Mouse (Mus musculus) midbrain, postnatal 0 days (tissue): ENCODE data around the gene S100a6. TPM values are rescaled to one million over a fixed set of nuclear protein-coding genes. Genes with fewer than 3 reads are reported as not detected.

Experiments
- ATAC-seq: fragments of 200-750 bp; cut with Nextera tagmentation; 2 replicates; pipeline ENCODE4 v1.8.0; 2017; ENCODE audit warnings: moderate number of reproducible peaks, mild to moderate bottlenecking, moderate TSS enrichment, moderate library complexity; ENCODE audit not compliant: low FRiP score
- DNase-seq: peaks from one replicate; pipeline ENCODE4 v3.0.0-alpha.2; 2015; ENCODE audit warnings: low spot score
- H3K27ac ChIP-seq: fragments of 300-500 bp; sonication (generic); 2 replicates; pipeline ENCODE4 v1.5.1; 2014; ENCODE audit warnings: low read depth, mild to moderate bottlenecking, low read length, mixed read lengths
- H3K27me3 ChIP-seq: fragments of 300-500 bp; sonication (generic); 2 replicates; pipeline ENCODE4 v1.6.1; 2014; ENCODE audit warnings: low read length, control low read depth, mixed read lengths; ENCODE audit not compliant: insufficient read depth
- H3K36me3 ChIP-seq: fragments of 300-500 bp; sonication (generic); 2 replicates; pipeline ENCODE4 v1.6.1; 2014; ENCODE audit warnings: low read length, control low read depth, mixed read lengths; ENCODE audit not compliant: insufficient read depth
- H3K4me1 ChIP-seq: fragments of 300-500 bp; sonication (generic); 2 replicates; pipeline ENCODE4 v1.6.1; 2014; ENCODE audit warnings: mild to moderate bottlenecking, control low read depth, antibody characterized with exemption, low read length, mixed read lengths; ENCODE audit not compliant: insufficient read depth
- H3K4me2 ChIP-seq: fragments of 300-500 bp; sonication (generic); 2 replicates; pipeline ENCODE4 v1.6.1; 2014; ENCODE audit warnings: low read depth, mild to moderate bottlenecking, low read length, mixed read lengths; ENCODE audit not compliant: poor library complexity, severe bottlenecking
- H3K4me3 ChIP-seq: fragments of 300-500 bp; sonication (generic); 2 replicates; pipeline ENCODE4 v1.5.1; 2014; ENCODE audit warnings: low read depth, mild to moderate bottlenecking, low read length, moderate library complexity
- H3K9ac ChIP-seq: fragments of 300-500 bp; sonication (generic); replicated peaks from 2 replicates; pipeline ENCODE4 v1.6.1; 2014; ENCODE audit warnings: mild to moderate bottlenecking, low read length, moderate library complexity, mixed read lengths; ENCODE audit not compliant: poor library complexity, severe bottlenecking
- H3K9me3 ChIP-seq: fragments of 300-500 bp; sonication (generic); 2 replicates; pipeline ENCODE4 v1.6.1; 2016; ENCODE audit warnings: low read length, control low read depth
- CTCF ChIP-seq: IDR thresholded peaks from 2 replicates; pipeline ENCODE4 v1.5.1; 2016; ENCODE audit warnings: antibody characterized with exemption, mild to moderate bottlenecking
- WGBS: fragments of 180-500 bp; shearing (Covaris S2); extraction: QIAGEN DNeasy Blood & Tissue Kit; methylation state at CpG from one replicate; pipeline ENCODE4 v1.1.7; 2014; 5-methylcytosine and 5-hydroxymethylcytosine counted together
- polyA plus RNA-seq: library from polyadenylated mRNA; unstranded; fragments of >200 nt; fragmentation: Nextera tagmentation; extraction: Ambion mirVana; gene quantifications from 2 replicates; pipeline ENCODE4 v1.2.1, GENCODE M21; 2015
- total RNA-seq: library from RNA; depleted of rRNA; stranded (reverse); fragments of >200 nt; gene quantifications from 2 replicates; pipeline ENCODE4 v1.2.3, GENCODE M21; 2014

S100a6 gene
- total and polyA plus RNA-seq, 2 experiments from 2014 or later, result 13.8 to 50.9 TPM

GRCm38 (mm10) chr3:90587361-90588101 is 25.2 kb upstream of the S100a6 start:
- H3K4me1 ChIP-seq, result no peaks in the 10 kb centered on the region
- 90% methylated on average over 14 of the region's 14 CpGs for WGBS
- no peak for ATAC-seq
- no peak overlapping the region for H3K4me3 ChIP-seq
- H3K9ac ChIP-seq, result no peak overlapping the region
- H3K27me3 ChIP-seq, result no peaks in the 10 kb centered on the region
- TF ChIP-seq CTCF, result no peak
- H3K9me3 ChIP-seq, result no peaks in the 10 kb centered on the region
- H3K36me3 ChIP-seq, result no peaks in the 10 kb centered on the region
- DNase-seq, result no peak
- no peak overlapping the region for H3K4me2 ChIP-seq
- H3K27ac ChIP-seq, result no peak overlapping the region

- H3K9ac ChIP-seq, result no peak overlapping the region
- no peak for TF ChIP-seq CTCF
- H3K9me3 ChIP-seq, result no peaks in the 10 kb centered on the region
- H3K36me3 ChIP-seq, result no peaks in the 10 kb centered on the region
- ATAC-seq (no peak), DNase-seq (no peak)
- WGBS, result 85% methylated on average over 6 of the region's 6 CpGs
- H3K4me2 ChIP-seq, result no peak overlapping the region
- H3K4me3 ChIP-seq, result no peak overlapping the region
- no peak overlapping the region for H3K27ac ChIP-seq
- H3K27me3 ChIP-seq, result no peaks in the 10 kb centered on the region
- no peaks in the 10 kb centered on the region for H3K4me1 ChIP-seq
Measured at GRCm38 (mm10) chr3:90589390-90589789, 23.3 kb upstream of the S100a6 start.

GRCm38 (mm10) chr3:90589947-90590346 is 22.7 kb upstream of the S100a6 start, which contains the start of gene S100a2:
Gene S100a2 (plus strand): TSS chr3:90590247.
- H3K36me3 ChIP-seq, result no peaks in the 10 kb centered on the region
- no peak for DNase-seq
- H3K9me3 ChIP-seq, result no peaks in the 10 kb centered on the region
- H3K4me1 ChIP-seq, result no peaks in the 10 kb centered on the region
- H3K9ac ChIP-seq, result no peak within 1 kb of the TSS
- H3K4me2 ChIP-seq, result no peak within 1 kb of the TSS
- H3K27ac ChIP-seq, result no peak within 1 kb of the TSS
- H3K27me3 ChIP-seq, result no peaks in the 10 kb centered on the region
- 85% methylated on average over 8 of the region's 8 CpGs for WGBS
- H3K4me3 ChIP-seq, result no peak within 1 kb of the TSS
- TF ChIP-seq CTCF, result no peak
- ATAC-seq, result no peak

- Histone ChIP-seq H3K4me2 (no peak overlapping the region), H3K27me3 (no peaks in the 10 kb centered on the region), H3K27ac (no peak overlapping the region), H3K4me1 (no peaks in the 10 kb centered on the region), H3K36me3 (no peaks in the 10 kb centered on the region), H3K4me3 (no peak overlapping the region), H3K9me3 (no peaks in the 10 kb centered on the region), H3K9ac (no peak overlapping the region)
- no peak for DNase-seq
- ATAC-seq, result no peak
- TF ChIP-seq CTCF, result no peak
- 84% methylated on average over 1 of the region's 1 CpGs for WGBS
Measured at GRCm38 (mm10) chr3:90594466-90594865, 18.2 kb upstream of the S100a6 start.

GRCm38 (mm10) chr3:90595556-90595955 is 17.1 kb upstream of the S100a6 start:
- H3K9me3 ChIP-seq, result no peaks in the 10 kb centered on the region
- WGBS, result 86% methylated on average over 5 of the region's 5 CpGs
- no peaks in the 10 kb centered on the region for H3K4me1 ChIP-seq
- DNase-seq (no peak), ATAC-seq (no peak)
- no peak overlapping the region for H3K4me3 ChIP-seq
- no peaks in the 10 kb centered on the region for H3K27me3 ChIP-seq
- H3K36me3 ChIP-seq, result no peaks in the 10 kb centered on the region
- TF ChIP-seq CTCF, result no peak
- no peak overlapping the region for H3K27ac ChIP-seq
- no peak overlapping the region for H3K9ac ChIP-seq
- H3K4me2 ChIP-seq, result no peak overlapping the region

- 95% methylated on average over 6 of the region's 6 CpGs for WGBS
- no peak overlapping the region for H3K9ac ChIP-seq
- H3K9me3 ChIP-seq, result no peaks in the 10 kb centered on the region
- no peaks in the 10 kb centered on the region for H3K27me3 ChIP-seq
- no peak for TF ChIP-seq CTCF
- no peak overlapping the region for H3K27ac ChIP-seq
- no peaks in the 10 kb centered on the region for H3K36me3 ChIP-seq
- no peak overlapping the region for H3K4me2 ChIP-seq
- DNase-seq, result no peak
- ATAC-seq, result no peak
- H3K4me3 ChIP-seq, result no peak overlapping the region
- H3K4me1 ChIP-seq, result no peaks in the 10 kb centered on the region
Measured at GRCm38 (mm10) chr3:90596810-90597209, 15.9 kb upstream of the S100a6 start.
